Mouse (Mus musculus) WW6 (cell line): ENCODE results near the gene Gm14137.

ENCODE experiments used
- DNase-seq: peaks from one replicate; pipeline ENCODE4 v3.0.0-alpha.2; 2013; ENCODE audit warnings: low read depth, low spot score

Gm14137 gene

GRCm38 (mm10) chr2:119173991-119174651, at the start of gene Gm14137:
Gene Gm14137, plus strand, starts transcription at chr2:119174509.
- no peak for DNase-seq

- no peak for DNase-seq
These were observed 37.9 kb upstream of the Gm14137 start for GRCm38 (mm10) chr2:119136346-119136898.

GRCm38 (mm10) chr2:119145199-119145598, 29.1 kb upstream of the Gm14137 start:
- DNase-seq: no peak

- no peak for DNase-seq
These were observed 27.9 kb upstream of the Gm14137 start for GRCm38 (mm10) chr2:119146435-119146834.

GRCm38 (mm10) chr2:119147160-119147678, 27.1 kb upstream of the Gm14137 start:
- no peak for DNase-seq

- DNase-seq: no peak
These were observed 26.5 kb upstream of the Gm14137 start for GRCm38 (mm10) chr2:119147775-119148174.

- DNase-seq: no peak
These were observed 22.1 kb upstream of the Gm14137 start for GRCm38 (mm10) chr2:119152255-119152654.

GRCm38 (mm10) chr2:119154683-119155082, 19.6 kb upstream of the Gm14137 start:
- no peak for DNase-seq

- DNase-seq: no peak
These were observed 18.9 kb upstream of the Gm14137 start for GRCm38 (mm10) chr2:119155388-119155787.

GRCm38 (mm10) chr2:119156081-119156680, 18.1 kb upstream of the Gm14137 start:
- no peak for DNase-seq

- DNase-seq: peak; percentile 85
These were observed 17.4 kb upstream of the Gm14137 start, which contains the start of gene Rmdn3 for GRCm38 (mm10) chr2:119156681-119157572. Gene Rmdn3, minus strand, starts transcription at chr2:119157034.

GRCm38 (mm10) chr2:119157836-119158235, 16.5 kb upstream of the Gm14137 start:
- no peak for DNase-seq

- DNase-seq: no peak
These were observed 13.1 kb upstream of the Gm14137 start for GRCm38 (mm10) chr2:119161247-119161646.

- DNase-seq: no peak
These were observed 11.2 kb upstream of the Gm14137 start for GRCm38 (mm10) chr2:119163135-119163534.

GRCm38 (mm10) chr2:119163999-119164398, 10.3 kb upstream of the Gm14137 start:
- no peak for DNase-seq

GRCm38 (mm10) chr2:119165401-119165800, 8.9 kb upstream of the Gm14137 start:
- DNase-seq: no peak

- no peak for DNase-seq
These were observed 7.1 kb upstream of the Gm14137 start, which contains the start of gene Gchfr for GRCm38 (mm10) chr2:119166901-119167865. Gene Gchfr, plus strand, starts transcription at chr2:119167773.

- DNase-seq: no peak
These were observed 6.4 kb upstream of the Gm14137 start for GRCm38 (mm10) chr2:119167866-119168256.

- no peak for DNase-seq
These were observed 4.0 kb upstream of the Gm14137 start for GRCm38 (mm10) chr2:119170282-119170681.

GRCm38 (mm10) chr2:119171574-119171973, 2.7 kb upstream of the Gm14137 start:
- DNase-seq: no peak
